Mouse (Mus musculus): Measurements from ENCODE around the gene Ttl. TPM values are rescaled to one million over a fixed set of nuclear protein-coding genes. Genes with fewer than 3 reads are reported as not detected.

The Ttl gene
- polyA plus RNA-seq, 1 experiment from 2014 or later: 18.1 TPM

DNA sequence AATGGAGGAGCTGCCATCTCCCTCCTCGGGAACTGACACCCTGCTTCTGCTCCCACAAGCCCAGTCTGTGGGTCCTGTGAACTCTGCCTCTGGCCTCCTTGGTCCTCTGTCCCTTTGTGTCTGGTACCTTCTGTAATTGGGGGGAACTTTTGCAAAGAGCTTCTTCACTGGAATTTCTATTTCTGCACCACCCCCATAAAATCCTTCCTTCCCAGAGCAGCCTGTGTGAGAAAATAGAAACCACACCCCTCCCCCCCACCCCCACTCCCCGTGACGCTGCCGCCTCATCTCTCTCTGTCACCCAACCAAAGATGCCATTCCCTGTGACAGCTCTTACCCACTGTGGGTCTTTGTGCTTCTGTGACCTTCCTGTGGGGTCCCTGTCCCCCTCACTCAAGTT is 24.6 kb downstream of the Ttl start:
- peaks cover 76% of the 10 kb centered on the region for H3K36me3 ChIP-seq (replicated peaks)
- no peaks in the 10 kb centered on the region for H3K9me3 ChIP-seq
- H3K4me1 ChIP-seq: no peaks in the 10 kb centered on the region
- ATAC-seq (ENCODE audit: low FRiP score): no peak
- no peaks in the 10 kb centered on the region for H3K27me3 ChIP-seq
- no peak overlapping the region for H3K4me2 ChIP-seq
- H3K9ac ChIP-seq: no peak overlapping the region
- H3K4me3 ChIP-seq (replicated peaks): no peak overlapping the region
- no peak overlapping the region for H3K27ac ChIP-seq
- 77% methylated on average over 4 of the region's 4 CpGs for WGBS

DNA sequence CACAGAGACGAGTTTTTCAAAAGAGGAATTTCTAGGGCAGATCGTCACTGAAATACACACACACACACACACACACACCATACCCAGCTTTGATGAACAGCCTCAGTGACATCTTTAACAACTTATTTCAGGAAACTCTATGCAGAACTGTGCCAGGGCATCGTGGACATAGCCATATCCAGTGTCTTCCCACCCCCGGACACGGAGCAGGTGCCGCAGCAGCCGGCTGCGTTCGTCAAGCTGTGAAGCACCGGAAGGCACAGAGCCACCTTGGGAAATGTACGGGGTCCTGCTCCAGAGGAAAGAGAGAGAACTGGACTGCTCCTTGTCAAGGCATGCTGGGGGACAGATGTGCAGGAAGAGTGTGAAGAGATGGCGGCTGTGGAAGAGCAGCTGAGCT is 27.1 kb downstream of the Ttl start:
- ATAC-seq (ENCODE audit: low FRiP score): no peak
- Histone ChIP-seq H3K9me3 (no peaks in the 10 kb centered on the region), H3K9ac (no peak overlapping the region), H3K4me2 (no peak overlapping the region), H3K36me3 (replicated peaks) (peaks cover 58% of the 10 kb centered on the region), H3K27me3 (no peaks in the 10 kb centered on the region), H3K4me1 (no peaks in the 10 kb centered on the region), H3K4me3 (replicated peaks) (no peak overlapping the region), H3K27ac (no peak overlapping the region)
- 94% methylated on average over 12 of the region's 12 CpGs for WGBS

DNA sequence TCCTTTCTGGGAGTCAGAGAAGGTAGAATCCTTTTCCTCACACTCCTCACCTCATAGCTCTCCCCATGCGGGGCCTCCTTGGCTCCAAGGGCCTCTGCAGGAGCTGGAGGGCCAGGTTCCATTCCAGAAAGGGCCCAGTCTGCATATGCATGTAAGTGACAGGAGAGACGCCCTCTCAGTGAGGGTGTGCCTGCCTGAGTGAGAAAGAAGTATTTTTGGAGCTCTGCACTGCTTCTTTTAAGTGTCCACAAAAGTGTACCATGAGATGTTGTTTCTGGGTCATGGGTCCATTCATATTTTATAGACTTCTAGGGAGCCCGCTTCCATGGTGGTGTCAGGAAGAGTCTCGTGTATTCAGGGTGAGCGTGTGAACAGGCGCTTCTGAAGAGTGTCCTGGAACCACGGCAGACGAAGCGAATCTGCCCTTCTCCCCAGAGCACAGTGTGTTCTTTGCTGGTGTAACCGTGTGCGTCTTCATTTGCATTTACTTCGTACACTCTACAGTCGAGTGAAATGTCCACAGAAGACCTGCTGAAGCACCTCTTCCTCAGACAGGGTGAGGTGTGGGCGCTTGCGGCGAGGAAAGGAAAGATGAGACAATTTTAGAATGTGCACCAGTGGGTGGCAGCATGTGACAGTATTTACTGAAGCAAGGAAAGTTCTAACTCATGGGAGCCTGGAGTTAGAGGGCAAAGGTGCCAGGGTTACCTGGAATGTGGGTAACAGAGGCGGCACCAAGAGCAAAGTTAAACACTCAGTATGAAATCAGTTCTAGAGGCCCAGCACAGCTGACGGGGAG is 28.4 kb downstream of the Ttl start:
- 90% methylated on average over 18 of the region's 18 CpGs for WGBS
- Histone ChIP-seq H3K36me3 (replicated peaks) (peaks cover 49% of the 10 kb centered on the region), H3K27ac (no peak overlapping the region), H3K4me3 (replicated peaks) (no peak overlapping the region), H3K9ac (no peak overlapping the region), H3K4me2 (no peak overlapping the region), H3K4me1 (no peaks in the 10 kb centered on the region), H3K9me3 (no peaks in the 10 kb centered on the region), H3K27me3 (no peaks in the 10 kb centered on the region)
- ATAC-seq (ENCODE audit: low FRiP score): no peak

GRCm38 (mm10) chr2:129100784-129101310 is 35.1 kb downstream of the Ttl start, which contains the start of gene Polr1b:
Gene Polr1b (plus strand): TSS chr2:129100995.
- peak within 1 kb of the TSS; percentile 61 for H3K4me3 ChIP-seq (replicated peaks)
- WGBS: 1% methylated on average over 35 of the region's 35 CpGs
- H3K27ac ChIP-seq: no peak within 1 kb of the TSS
- no peaks in the 10 kb centered on the region for H3K9me3 ChIP-seq
- H3K9ac ChIP-seq: peak within 1 kb of the TSS; percentile 66
- H3K4me2 ChIP-seq: peak within 1 kb of the TSS; percentile 77
- peak; percentile 99 for ATAC-seq (ENCODE audit: low FRiP score)
- peaks cover 30% of the 10 kb centered on the region for H3K36me3 ChIP-seq (replicated peaks)
- peaks cover 6% of the 10 kb centered on the region for H3K4me1 ChIP-seq
- H3K27me3 ChIP-seq: no peaks in the 10 kb centered on the region

GRCm38 (mm10) chr2:129112924-129113323 is 47.2 kb downstream of the Ttl start:
- WGBS: 92% methylated on average over 5 of the region's 5 CpGs
- Histone ChIP-seq H3K36me3 (replicated peaks) (peaks cover 78% of the 10 kb centered on the region), H3K9ac (no peak overlapping the region), H3K9me3 (no peaks in the 10 kb centered on the region), H3K27ac (no peak overlapping the region), H3K4me1 (no peaks in the 10 kb centered on the region), H3K4me2 (no peak overlapping the region), H3K4me3 (replicated peaks) (no peak overlapping the region), H3K27me3 (no peaks in the 10 kb centered on the region)
- no peak for ATAC-seq (ENCODE audit: low FRiP score)

- H3K9ac ChIP-seq: no peak overlapping the region
- H3K4me3 ChIP-seq (replicated peaks): no peak overlapping the region
- H3K4me2 ChIP-seq: no peak overlapping the region
- ATAC-seq (ENCODE audit: low FRiP score): no peak
- H3K27me3 ChIP-seq: no peaks in the 10 kb centered on the region
- peaks cover 86% of the 10 kb centered on the region for H3K36me3 ChIP-seq (replicated peaks)
- no peaks in the 10 kb centered on the region for H3K4me1 ChIP-seq
- no peak overlapping the region for H3K27ac ChIP-seq
- WGBS: 94% methylated on average over 9 of the region's 9 CpGs
- no peaks in the 10 kb centered on the region for H3K9me3 ChIP-seq
Measured at GRCm38 (mm10) chr2:129115706-129116367, 50.1 kb downstream of the Ttl start.

DNA sequence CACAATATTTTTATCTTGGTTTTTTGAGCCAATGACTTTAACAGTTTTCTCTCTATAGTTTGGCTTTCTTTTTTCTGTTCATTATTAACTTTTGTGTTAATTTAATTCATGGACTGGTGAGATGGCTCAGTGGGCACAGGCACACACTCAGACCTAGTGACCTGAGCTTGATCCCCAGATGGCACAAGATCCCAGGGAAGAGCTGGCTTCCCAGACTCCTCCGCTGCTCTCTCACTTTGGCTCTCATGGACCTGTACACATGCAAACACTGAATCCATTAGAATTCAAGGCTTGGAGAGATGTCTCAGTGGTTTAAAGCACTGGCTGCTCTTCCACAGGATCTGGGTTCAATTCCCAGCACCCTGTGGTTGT is 50.6 kb downstream of the Ttl start:
- H3K9ac ChIP-seq: no peak overlapping the region
- no peaks in the 10 kb centered on the region for H3K27me3 ChIP-seq
- 100% methylated on average over 1 of the region's 1 CpGs for WGBS
- H3K4me1 ChIP-seq: no peaks in the 10 kb centered on the region
- H3K4me2 ChIP-seq: no peak overlapping the region
- no peak for ATAC-seq (ENCODE audit: low FRiP score)
- H3K27ac ChIP-seq: no peak overlapping the region
- peaks cover 90% of the 10 kb centered on the region for H3K36me3 ChIP-seq (replicated peaks)
- no peaks in the 10 kb centered on the region for H3K9me3 ChIP-seq
- H3K4me3 ChIP-seq (replicated peaks): no peak overlapping the region

DNA sequence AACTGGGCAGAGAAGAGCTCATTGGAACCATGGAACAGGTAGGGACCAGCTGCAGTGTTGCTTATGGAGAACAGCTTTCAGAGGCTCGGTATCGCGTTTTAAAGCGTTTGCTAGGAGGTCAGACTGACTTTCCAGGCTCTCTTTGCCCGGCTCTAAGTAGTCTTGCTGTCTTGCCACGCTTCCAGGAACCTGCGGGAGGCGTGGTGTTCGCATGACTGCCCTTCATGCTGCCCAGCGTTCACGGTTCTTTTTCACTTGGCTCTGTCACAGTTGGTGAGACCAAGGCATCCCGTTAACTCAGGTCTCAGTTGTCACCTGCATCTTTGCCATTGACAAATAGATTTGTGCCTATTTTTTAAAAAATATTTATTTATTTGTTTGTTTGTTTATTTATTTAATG is 52.3 kb downstream of the Ttl start:
- no peaks in the 10 kb centered on the region for H3K4me1 ChIP-seq
- no peak overlapping the region for H3K4me3 ChIP-seq (replicated peaks)
- H3K9me3 ChIP-seq: no peaks in the 10 kb centered on the region
- no peak overlapping the region for H3K27ac ChIP-seq
- ATAC-seq (ENCODE audit: low FRiP score): no peak
- no peaks in the 10 kb centered on the region for H3K27me3 ChIP-seq
- H3K9ac ChIP-seq: no peak overlapping the region
- peaks cover 91% of the 10 kb centered on the region for H3K36me3 ChIP-seq (replicated peaks)
- no peak overlapping the region for H3K4me2 ChIP-seq
- WGBS: 89% methylated on average over 12 of the region's 12 CpGs

- Histone ChIP-seq H3K27ac (no peak overlapping the region), H3K36me3 (replicated peaks) (peaks cover 92% of the 10 kb centered on the region), H3K9me3 (no peaks in the 10 kb centered on the region), H3K9ac (no peak overlapping the region), H3K4me1 (no peaks in the 10 kb centered on the region), H3K4me3 (replicated peaks) (no peak overlapping the region), H3K27me3 (no peaks in the 10 kb centered on the region), H3K4me2 (no peak overlapping the region)
- no peak for ATAC-seq (ENCODE audit: low FRiP score)
- WGBS: 98% methylated on average over 8 of the region's 8 CpGs
Measured at GRCm38 (mm10) chr2:129121986-129122385, 56.2 kb downstream of the Ttl start.

- Histone ChIP-seq H3K27ac (peak within 1 kb of the TSS; percentile 85), H3K36me3 (replicated peaks) (peaks cover 61% of the 10 kb centered on the region), H3K4me1 (peaks cover 15% of the 10 kb centered on the region), H3K4me2 (peak within 1 kb of the TSS; percentile 78), H3K9me3 (0 out of 2 replicates have a peak, but pooled peaks cover 6% of the 10 kb centered on the region), H3K27me3 (no peaks in the 10 kb centered on the region), H3K4me3 (replicated peaks) (peak within 1 kb of the TSS; percentile 61), H3K9ac (peak within 1 kb of the TSS; percentile 71)
- peak; percentile 100 for ATAC-seq (ENCODE audit: low FRiP score)
- WGBS: under 1% methylated on average over 35 of the region's 35 CpGs
Measured at GRCm38 (mm10) chr2:129129412-129129929, 63.7 kb downstream of the Ttl start, which contains the start of gene Chchd5. Gene Chchd5 (plus strand): TSS chr2:129129700.

GRCm38 (mm10) chr2:129129987-129130545 is 64.3 kb downstream of the Ttl start:
- Histone ChIP-seq H3K9ac (peak overlapping the region; percentile 71), H3K27me3 (no peaks in the 10 kb centered on the region), H3K4me1 (peaks cover 15% of the 10 kb centered on the region), H3K4me2 (peak overlapping the region; percentile 78), H3K27ac (peak overlapping the region; percentile 85), H3K36me3 (replicated peaks) (peaks cover 55% of the 10 kb centered on the region), H3K9me3 (0 out of 2 replicates have a peak, but pooled peaks cover 6% of the 10 kb centered on the region), H3K4me3 (replicated peaks) (peak overlapping the region; percentile 61)
- 38% methylated on average over 18 of the region's 18 CpGs for WGBS
- ATAC-seq (ENCODE audit: low FRiP score): peak; percentile 21; the same call in 1 of the 2 replicates

GRCm38 (mm10) chr2:129130776-129131175 is 65.0 kb downstream of the Ttl start:
- H3K4me3 ChIP-seq (replicated peaks): no peak overlapping the region

More at GRCm38 (mm10) chr2:129130776-129131175, 65.0 kb downstream of the Ttl start:
- no peaks in the 10 kb centered on the region for H3K27me3 ChIP-seq
- H3K9ac ChIP-seq: no peak overlapping the region
- peak overlapping the region; percentile 78 for H3K4me2 ChIP-seq
- H3K4me1 ChIP-seq: peaks cover 15% of the 10 kb centered on the region
- H3K27ac ChIP-seq: no peak overlapping the region
- 0 out of 2 replicates have a peak, but pooled peaks cover 6% of the 10 kb centered on the region for H3K9me3 ChIP-seq
- no peak for ATAC-seq (ENCODE audit: low FRiP score)
- peaks cover 48% of the 10 kb centered on the region for H3K36me3 ChIP-seq (replicated peaks)
- 98% methylated on average over 2 of the region's 2 CpGs for WGBS

All from forebrain, embryonic 12.5 days (tissue).